Mouse (Mus musculus): ENCODE data around the gene Gm20388. TPM values are rescaled to one million over a fixed set of nuclear protein-coding genes. Genes with fewer than 3 reads are reported as not detected.

Gene Gm20388
- total RNA-seq, 2 experiments from 2014 or later = not detected

GRCm38 (mm10) chr8:121063649-121064048 lies 1153.0 kb downstream of the Gm20388 start:
- no peak for DNase-seq (ENCODE audit: low spot score in 2 of 2)

DNA sequence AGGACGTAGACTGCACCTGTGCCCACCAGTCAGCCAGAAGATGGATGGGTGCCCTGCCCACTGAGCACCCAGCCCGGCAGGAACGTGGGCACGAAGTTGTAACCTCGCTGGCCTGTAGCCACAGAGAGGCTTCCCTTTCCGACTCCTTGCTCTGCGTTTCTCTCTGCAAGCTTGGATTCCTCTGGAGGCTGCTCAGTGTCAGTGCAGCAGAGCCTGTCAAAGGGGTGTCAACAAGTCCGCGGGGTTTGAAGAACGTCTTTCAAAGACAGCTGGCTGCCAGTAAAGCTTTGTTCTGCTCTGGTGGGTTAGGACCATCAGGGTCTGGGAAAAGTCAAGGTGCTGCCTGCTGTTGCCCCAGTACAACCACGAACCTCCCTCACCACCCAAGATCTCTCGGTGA lies 1160.8 kb downstream of the Gm20388 start:
- DNase-seq (ENCODE audit: low spot score in 2 of 2) = no peak

DNA sequence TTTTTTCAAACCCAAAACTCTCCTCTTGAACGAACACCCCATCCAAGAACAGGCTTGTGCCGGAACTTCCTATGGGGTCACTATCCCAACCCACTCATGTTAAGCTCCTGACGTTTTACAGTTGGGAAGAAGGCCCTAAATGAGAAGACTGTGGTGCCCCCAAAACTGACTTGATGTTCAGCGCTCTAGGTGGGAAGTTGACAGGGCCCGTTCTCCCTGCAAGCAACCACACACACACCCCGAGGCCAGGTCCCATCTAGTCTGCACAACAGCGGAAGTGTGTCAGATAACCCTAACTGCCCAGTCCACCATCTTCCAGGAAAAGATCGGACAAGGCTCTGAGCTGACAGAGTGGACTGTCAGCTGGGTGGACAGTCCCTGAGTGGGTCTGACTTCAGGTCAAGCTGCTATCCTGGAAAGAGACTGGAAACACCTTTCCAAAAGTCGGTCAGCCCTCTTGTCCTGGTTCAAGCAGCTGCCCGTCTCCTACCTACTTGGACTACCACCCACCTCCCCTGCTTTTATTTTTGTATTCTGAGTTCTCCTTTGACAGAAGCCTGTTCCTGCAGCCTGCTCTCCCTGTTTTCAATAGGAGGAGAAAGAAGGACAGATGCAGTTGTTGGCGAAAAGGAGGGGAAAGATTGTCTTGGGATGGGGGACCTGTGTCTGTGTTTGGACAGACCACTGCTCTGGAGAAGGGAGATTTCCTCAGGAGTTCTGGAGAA lies 1161.9 kb downstream of the Gm20388 start:
- no peak for DNase-seq (ENCODE audit: low spot score in 2 of 2)

DNA sequence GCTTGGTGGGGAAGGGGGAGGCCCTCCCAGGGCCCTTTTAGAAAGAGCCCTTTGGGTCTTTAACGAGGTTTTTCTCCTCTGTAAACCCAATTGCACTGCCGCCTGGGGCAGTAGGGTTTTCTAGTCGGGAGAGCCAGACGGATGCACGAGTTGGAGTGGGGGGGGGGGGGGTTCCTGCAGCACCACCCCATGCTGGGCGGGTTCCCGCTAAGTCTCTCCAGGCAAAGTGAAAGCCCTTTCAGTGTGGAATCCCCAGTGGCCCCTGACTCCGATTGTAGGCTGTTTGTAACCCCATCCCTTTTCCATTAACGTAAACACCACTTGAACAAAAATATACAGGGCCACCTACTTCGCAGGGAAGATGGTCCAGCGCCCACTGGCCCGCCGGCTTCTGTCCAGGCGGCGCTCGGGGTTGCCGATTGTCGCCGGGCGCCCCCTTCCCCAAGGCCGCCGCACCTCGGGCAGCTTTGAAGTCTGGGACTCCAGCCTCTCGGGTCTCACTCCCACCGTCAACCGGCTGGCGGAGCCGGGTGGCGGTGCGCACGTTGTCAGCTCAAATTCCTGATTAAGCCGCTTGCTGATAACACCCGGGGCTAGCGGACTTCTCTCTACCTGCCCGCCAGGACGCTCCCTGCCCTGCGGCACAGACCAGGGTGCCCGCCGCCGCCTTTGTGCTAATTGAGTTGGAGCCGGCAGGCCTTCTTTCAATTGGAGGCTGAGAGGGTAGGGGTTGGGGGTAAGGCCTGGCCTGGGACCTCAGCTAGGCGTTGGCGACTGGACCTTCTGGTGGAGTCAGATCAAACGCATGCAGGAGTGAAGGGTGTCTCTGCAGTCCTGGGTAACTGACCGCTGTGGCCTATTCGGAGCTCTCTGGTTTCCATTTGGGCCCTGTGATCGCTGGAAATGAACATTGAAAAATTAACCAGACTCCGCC lies 1162.8 kb downstream of the Gm20388 start:
- no peak for DNase-seq (ENCODE audit: low spot score in 2 of 2)

DNA sequence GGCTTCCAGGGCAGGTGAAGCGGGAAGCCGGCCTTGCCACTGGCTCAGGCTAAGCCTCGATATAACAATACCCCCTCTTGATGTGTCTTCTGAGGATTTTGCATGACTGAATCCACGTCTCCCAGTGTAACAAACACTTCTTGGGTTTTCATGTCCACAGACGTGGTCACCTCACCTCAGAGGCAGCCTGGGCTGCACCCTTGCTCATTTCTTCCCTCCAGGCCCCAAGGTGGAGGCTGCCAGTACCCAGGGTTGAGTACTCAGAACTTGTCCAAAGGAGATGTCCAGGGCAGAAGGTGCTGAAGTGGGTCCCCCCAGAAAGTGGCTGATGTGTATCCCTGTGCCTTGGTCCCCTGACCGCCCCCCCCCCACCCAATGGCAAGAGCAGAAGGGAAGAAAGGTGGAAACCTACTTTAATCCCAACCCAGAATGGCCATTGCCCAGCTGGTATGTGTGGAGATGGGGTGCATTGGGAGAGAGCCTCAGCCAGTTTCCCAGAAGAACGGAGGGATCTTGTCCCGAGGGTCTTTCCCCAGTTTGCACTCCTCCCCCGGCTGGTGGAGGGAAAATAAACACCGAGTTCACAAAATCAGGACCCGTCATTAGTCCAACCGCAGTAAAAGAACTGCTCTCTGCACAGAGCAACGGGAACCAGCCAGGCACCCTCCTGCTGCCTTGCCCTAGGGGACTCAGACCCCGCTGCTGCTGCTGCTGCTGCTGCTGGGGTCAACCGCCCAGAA lies 1163.6 kb downstream of the Gm20388 start:
- DNase-seq (ENCODE audit: low spot score in 2 of 2) = no peak

DNA sequence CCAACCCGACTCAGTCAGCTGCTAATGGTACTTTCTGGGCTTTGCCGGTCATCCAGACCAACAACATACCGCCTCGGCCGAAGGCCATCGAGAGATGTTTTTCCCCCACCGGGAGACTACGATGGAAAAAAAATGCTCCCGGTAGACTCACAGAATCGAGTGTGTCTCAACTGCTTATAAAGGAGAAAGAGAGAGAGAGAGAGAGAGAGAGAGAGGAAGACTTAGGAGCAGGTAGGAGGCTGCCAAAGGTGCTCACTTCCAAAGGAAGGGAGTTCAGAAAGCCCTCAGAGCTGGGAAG lies 1164.2 kb downstream of the Gm20388 start:
- DNase-seq (ENCODE audit: low spot score in 2 of 2) = no peak

DNA sequence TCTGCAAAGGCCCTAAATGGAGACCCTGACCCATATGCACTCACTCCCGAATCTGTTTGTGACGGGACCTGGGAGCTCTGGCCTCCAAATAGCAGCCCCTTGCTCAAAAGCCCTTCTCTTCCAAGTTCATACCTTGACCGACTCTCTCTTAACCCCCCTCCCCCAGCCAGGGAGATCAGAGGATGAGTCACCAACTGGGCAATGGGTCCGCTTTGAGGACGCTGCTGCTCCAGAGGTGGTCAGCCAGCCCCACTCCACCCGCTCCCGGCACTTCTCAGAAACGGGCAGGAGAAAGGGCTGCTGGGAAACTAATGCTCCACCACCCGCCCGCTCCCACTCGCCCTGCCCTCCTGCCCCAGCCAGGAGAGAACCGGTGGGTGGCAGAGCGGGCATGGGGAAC lies 1165.3 kb downstream of the Gm20388 start:
- DNase-seq (ENCODE audit: low spot score in 2 of 2) = no peak

GRCm38 (mm10) chr8:121076555-121076954 lies 1165.9 kb downstream of the Gm20388 start:
- DNase-seq (ENCODE audit: low spot score in 2 of 2) = no peak

DNA sequence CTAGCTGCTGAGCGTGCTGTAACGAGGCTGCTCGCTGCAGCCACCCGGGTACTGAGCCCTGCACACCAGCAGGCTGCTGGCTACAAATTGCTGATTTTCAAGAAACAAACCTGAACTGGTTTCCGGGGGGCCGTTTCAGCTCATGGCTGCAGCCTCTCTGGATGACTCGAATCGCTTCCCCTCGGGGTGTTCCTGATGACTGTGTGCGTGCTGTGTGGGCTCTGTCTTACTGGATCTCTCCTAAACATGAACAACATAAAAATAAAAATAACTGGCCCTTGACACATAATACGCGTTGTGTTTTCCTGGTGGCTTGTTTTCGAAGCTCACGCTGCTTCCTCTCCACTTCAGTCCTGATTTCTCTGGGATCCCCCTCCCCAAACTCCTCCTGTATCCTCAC lies 1168.1 kb downstream of the Gm20388 start:
- no peak for DNase-seq (ENCODE audit: low spot score in 2 of 2)

GRCm38 (mm10) chr8:121079201-121079600 lies 1168.6 kb downstream of the Gm20388 start:
- DNase-seq (ENCODE audit: low spot score in 2 of 2) = no peak

- no peak for DNase-seq (ENCODE audit: low spot score in 2 of 2)
Observed at GRCm38 (mm10) chr8:121079944-121080343, 1169.3 kb downstream of the Gm20388 start.

DNA sequence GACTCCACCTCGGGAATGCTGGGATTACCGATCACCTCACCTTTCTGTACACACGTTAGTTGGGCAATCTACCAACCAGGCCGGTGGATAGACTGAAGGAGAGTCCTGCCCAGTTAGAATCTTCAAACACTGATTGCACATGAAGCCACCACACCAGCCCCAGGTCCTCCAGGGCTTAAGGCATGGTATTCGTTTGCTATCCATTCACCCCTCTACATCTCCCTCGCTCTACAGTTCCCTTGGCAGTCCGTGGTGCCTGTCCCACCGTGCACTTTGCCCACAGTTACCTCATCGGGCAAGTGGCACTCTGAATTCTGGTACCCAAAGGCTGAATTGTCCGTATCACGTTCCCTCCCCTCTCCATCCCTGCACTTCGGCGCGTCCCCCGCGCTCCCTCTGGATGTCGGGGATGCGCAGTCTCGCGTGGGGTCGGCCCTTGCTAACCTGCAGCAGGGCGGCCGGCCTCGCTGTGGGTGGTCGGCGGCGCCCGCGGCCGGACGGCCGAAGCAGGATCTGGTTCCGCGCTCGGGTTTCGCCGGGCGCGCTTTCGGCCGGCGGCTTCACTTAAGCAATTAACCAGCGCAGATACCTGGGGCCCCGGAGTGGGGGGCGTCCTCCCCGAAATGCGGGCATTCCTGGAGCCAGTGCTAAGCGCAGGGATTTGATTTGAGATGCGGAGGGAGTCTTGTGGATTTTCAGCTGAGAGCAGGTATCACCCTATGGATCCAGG lies 1169.9 kb downstream of the Gm20388 start:
- no peak for DNase-seq (ENCODE audit: low spot score in 2 of 2)

- DNase-seq (ENCODE audit: low spot score in 2 of 2) = no peak
Observed at GRCm38 (mm10) chr8:121081398-121081797, 1170.8 kb downstream of the Gm20388 start.

- no peak for DNase-seq (ENCODE audit: low spot score in 2 of 2)
Observed at GRCm38 (mm10) chr8:121082218-121083092, 1171.8 kb downstream of the Gm20388 start.

DNA sequence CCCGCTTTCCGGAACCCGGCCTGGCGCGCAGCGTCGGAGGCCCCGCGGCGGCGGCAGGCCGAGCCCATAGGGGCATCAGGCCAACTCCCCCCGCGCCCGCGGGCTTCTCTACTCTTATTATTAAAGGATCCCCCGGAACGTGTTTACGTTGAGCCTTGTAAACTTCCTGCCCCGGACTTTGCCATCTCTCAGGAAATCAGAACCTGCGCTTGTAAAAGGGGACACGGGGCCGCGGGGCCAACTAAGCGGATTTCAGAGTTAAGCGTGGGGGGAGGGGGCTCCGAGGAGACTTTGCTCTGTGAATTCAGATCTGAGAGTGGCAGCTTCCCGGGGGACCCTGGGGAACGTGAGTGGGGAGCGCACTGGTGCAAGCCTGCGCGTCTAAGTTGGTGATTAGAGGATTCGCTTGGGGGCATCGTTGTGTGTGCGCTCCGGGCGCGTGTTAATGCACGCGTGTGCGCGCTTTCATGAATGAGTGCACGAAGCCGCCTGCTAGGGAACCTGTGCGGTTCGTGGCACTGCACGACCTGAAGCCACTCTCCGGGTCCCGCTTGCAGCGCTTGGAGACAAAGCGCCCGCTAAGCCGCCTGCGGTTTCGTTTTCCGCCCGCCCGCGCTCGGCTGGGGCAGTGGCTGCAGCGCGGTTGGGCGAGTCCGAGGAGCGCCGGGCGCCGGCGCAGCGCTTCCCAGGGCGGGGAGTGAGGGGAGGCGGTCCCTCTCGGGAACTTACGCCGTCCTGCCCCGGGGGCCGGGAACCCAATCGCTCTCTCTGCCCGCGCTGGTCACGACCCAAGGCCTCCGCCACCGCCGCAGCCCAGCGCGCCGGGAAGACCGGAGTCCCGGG lies 1172.7 kb downstream of the Gm20388 start:
- DNase-seq (ENCODE audit: low spot score in 2 of 2) = no peak

DNA sequence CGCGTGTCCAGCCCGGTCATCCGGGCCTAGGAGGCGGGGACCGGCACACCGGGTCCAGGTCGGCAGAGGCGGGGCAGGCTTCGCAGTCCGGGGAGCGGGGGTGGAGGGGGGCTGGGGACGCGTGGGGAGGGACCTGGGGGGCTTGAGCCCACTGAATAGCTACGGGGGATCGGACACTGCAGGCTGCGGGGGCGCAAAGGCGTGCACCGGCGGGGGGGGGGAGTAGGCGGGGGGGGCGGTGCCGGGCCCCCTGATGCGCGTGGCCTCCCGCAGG lies 1173.2 kb downstream of the Gm20388 start:
- DNase-seq (ENCODE audit: low spot score in 2 of 2) = no peak

DNA sequence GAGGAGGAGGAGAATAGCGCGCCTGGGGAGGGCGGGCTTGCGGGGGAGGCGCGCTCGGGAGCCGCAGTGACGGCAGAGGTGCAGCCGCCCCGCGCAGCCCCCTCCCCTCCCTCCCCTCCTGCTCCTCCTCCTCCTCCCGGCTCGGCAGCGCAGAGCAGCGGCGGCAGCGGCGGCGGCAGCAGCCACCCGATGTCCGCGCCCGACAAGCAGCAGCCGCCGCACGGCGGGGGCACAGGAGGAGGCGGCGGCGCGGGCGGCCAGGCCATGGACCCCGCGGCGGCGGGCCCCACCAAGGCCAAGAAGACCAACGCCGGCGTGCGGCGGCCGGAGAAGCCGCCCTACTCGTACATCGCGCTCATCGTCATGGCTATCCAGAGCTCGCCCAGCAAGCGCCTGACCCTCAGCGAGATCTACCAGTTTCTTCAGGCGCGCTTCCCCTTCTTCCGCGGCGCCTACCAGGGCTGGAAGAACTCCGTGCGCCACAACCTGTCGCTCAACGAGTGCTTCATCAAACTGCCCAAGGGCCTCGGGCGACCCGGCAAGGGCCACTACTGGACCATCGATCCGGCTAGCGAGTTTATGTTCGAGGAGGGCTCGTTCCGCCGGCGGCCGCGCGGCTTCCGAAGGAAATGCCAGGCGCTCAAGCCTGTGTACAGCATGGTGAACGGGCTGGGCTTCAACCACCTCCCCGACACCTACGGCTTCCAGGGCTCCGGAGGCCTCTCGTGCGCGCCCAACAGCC lies 1173.7 kb downstream of the Gm20388 start, which contains the start of gene Foxf1:
Gene Foxf1 (plus strand): TSS at position 177 of the 742 bp plus-strand sequence.
- no peak for DNase-seq (ENCODE audit: low spot score in 2 of 2)

DNA sequence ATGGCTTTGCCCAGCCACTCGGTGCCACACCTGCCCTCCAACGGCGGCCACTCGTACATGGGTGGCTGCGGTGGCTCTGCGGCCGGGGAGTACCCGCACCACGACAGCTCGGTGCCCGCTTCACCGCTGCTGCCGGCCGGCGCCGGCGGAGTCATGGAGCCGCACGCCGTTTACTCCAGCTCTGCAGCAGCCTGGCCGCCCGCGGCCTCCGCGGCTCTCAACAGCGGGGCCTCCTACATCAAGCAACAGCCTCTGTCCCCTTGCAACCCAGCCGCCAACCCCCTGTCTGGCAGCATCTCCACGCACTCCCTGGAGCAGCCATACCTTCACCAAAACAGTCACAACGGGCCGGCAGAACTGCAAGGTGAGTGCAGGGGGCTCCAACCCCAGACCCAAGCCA lies 1174.4 kb downstream of the Gm20388 start:
- no peak for DNase-seq (ENCODE audit: low spot score in 2 of 2)

DNA sequence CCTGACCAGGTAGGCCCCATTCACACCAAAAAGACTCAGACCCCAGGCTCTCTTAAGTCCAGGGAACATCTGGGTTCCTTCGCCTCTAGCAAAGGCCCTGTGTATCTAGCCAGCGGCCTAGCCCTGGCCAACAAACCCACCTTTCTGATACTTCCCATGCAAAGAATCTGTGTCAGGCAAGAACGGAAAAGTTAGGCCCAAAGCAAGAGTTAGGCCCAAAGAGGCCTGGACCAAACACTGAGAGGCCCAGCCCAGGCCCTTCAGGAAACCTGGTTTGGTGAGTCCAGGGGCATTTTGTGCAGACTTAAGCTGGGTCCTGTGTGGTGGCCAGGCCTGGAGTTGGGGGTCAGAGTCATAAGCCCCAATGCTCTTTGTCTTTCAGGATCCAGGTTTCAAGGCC lies 1174.9 kb downstream of the Gm20388 start:
- DNase-seq (ENCODE audit: low spot score in 2 of 2) = no peak
